Mouse (Mus musculus) liver, embryonic 14.5 days (tissue): ENCODE measurements around the gene Fars2.

Experiments
- CTCF ChIP-seq: IDR thresholded peaks from 2 replicates; pipeline ENCODE4 v1.5.1; 2016; ENCODE audit warnings: antibody characterized with exemption, low read depth, control low read depth
- EP300 ChIP-seq: IDR thresholded peaks from 2 replicates; pipeline ENCODE4 v1.6.1; 2016; ENCODE audit warnings: antibody characterized with exemption, low read depth

DNA sequence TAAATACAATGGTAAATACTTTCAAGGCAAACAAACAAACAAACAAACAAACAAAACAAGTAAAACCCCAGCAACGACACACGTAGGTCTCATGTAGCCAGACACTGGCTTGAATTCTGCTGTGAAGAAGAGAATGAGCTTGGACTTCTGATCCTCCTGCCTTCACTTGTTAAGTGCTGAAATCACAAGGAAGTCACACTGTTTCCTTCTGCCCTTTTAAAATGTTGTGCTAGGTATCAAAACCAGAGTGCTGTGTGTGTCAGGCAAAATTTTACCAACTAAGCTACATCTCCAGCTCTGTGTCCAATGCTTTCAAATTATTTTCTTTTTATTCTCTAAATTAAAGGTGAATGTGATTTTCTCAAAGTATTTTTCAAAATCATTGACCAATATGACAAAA is 5.9 kb upstream of the Fars2 start:
- no peak for TF ChIP-seq CTCF
- TF ChIP-seq EP300: no peak
